Mouse (Mus musculus) right cerebral cortex, postnatal 4 days (tissue): ENCODE measurements at regions not wholly inside any gene's neighbourhood (a gene's known extent, or its start where the extent isn't known, plus 50 kb on each side); places are given as distances from the start of the nearest gene placed in this dataset.

Source experiments
- DNase-seq: peaks from one replicate; pipeline ENCODE4 v3.0.0-alpha.2; 2022

DNA sequence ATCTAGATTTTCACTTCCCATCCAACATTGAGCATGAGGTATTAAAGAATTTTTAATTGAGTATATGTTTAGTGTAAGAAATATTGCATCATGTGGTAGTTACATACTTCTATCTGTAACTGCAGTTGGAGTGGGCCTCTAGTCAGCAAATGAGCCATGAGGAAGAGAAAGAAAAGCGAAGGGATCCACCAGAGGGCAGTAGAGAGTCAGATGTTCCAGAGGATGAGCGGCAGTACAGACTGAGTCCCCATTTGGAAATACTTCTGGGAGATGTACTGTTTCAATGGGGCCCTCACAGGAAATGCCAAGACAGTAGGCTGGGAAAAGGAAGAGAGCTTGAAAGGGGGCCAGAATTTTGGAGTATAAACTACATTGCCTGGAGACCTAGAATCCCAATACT lies 221.2 kb downstream of the Myh15 start:
- peak; percentile 72 for DNase-seq

DNA sequence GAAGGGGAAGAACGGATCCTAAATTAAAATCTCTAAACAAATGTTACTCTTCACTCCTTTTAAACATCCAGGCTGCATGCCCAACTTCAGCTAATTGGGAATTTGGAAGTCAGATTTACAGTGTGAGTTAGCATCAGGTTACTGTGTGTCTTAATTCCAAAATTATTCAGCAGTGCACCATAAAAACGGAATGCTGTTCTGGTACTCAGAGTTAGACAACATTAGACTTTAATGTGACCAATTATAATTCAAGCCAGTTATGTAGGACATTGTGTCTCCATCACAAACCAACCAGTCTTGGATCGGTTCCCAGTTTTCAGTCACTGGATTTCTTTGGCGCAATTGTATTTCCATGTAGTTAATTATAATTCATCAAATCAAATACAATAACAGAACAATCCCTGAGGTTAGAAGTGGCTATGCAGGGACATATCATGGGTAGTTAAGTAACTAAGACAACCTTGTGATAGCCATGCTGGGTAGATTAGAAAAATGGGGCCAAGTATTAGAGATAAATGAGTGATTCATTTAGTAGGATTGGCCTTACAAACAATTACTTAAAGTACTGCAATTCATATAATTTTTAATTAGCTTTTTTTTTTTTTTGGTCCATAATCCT lies 230.9 kb downstream of the Myh15 start:
- DNase-seq = peak; percentile 9

DNA sequence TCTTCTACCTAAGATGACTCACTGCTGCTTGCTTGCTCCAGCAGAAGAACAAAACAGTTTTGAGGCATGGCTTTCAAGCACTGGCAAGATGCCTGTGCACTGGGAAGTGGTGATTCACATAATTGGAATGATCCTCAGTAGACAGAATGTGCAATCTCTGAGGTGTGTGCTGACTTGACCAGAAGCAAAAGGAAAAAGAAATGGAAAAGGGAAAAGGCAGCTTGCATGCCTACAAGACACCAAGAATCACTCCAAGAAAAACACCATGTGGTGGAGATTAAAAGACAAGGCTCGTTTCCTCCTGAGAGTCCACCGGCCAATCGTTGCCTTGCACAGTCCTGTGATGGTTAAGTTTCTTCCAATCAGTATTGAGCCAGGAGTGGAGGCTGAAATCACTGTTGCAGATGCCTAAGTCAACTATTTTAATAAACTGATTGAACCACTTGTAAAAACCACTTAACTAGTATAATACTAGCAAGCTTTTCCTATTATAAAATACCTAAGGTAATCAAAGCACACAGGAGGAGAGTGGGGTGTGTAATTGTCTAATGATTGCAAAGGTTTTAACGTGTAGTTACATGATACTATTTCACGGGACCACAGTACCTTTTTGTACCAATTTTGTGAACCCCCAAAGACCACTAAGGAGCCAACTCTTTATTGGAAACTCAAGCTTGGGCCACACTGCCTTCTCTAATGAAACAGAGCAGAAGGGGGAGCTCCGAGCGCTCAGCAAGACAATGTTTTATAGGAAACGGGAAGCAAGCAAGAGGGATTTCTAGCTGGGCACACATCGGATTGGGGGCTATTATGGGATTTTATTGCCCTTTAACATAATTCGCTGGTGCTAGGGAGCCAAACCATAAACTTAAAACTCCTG lies 232.2 kb downstream of the Myh15 start:
- peak; percentile 8 for DNase-seq

DNA sequence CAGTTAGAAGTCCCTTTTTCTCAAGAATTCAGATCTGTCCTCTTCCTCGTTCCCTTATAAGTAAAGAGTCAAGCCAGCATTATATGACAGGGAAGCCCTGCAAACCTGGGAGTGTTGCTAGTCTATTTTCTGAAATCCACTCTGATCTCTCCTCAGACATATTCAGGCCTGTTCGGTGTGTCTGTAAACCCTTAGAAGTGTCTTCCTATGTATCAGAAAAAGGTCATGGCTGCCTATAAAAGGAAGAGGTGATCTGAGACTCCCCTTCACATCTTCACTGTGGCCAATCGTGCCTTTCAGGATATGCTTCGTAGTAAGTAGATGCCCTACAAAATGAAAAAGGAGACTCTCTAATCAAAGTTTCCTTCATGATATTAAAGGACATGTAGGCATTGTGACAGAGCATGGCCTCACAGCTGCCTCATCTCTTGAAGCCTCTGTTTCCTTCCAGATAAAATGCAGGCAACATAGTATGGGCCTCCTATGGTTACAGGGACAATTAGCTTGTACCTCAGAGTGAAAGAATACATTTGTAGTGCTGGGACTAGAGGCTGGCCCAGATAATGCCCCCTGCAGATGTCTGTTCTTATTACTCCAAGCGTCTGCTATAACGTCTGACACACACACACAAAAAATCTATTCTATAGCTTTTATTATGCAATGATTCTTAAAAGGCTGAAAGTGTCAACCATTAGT lies 246.5 kb downstream of the Myh15 start:
- no peak for DNase-seq

DNA sequence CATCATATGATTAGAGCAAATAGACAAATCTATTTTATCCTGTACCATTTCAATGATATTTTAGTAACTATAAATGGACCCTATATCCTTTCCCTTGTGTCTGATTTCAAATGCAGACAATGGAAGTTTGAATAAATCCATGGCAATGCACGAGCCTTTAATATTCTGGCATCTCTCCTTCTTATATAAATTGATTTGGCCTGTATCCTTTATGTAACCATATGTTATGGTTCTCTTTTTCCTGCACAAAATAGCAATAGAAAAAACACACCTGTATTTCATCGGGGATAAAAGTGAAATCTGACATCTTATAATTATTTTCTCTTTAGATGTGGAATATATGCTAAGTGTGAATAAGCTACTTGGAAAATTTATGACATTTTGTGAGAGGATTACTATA lies 247.1 kb downstream of the Myh15 start:
- DNase-seq = no peak

DNA sequence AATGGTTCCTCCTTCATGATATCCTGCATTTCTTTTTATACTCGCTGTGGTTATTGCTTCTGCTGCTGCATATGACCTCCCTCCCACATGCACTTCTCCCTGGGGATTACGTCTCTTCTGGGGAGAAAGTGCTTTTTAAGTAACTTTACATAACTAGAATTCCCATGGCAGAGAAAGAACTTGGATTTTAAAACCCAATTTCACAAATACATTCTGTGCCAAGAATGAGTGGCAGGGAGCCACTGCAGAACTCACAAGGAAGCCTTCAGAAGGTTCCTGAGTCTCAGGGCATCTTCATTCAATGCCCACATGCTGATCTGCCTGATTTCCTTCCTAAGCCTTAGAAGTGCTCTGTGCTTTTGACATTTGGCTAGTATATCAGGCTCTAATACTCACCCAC lies 259.8 kb downstream of the Myh15 start:
- peak; percentile 22 for DNase-seq

DNA sequence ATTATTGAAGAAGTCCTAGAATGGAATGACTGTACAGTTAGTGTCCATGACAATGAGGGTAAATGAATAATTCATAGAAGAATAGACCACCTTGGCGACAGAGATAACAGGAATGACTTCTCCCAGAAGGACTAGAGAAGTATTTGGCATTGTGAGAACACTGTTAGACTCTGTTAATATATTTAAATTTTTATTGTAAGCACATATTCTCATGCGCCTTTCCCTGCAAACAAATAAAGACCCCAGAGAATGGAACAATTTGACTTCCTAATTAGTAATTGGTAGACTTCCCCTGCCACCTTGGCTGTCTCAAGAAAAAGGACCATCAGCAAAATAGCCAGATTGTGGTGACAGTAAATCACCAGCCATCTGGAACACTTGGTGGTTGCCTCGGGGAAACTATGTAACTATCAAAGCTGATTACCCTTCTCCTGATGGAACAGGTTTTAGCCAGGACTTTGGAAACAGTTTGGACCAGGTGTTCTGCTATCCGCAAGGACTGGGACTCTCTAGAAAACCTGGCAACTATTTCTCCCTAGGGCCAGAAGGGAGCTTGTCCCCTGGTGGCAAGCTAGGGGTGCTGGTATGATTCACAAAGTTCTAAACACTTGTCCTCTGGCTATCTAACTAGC lies 261.9 kb downstream of the Myh15 start:
- no peak for DNase-seq

DNA sequence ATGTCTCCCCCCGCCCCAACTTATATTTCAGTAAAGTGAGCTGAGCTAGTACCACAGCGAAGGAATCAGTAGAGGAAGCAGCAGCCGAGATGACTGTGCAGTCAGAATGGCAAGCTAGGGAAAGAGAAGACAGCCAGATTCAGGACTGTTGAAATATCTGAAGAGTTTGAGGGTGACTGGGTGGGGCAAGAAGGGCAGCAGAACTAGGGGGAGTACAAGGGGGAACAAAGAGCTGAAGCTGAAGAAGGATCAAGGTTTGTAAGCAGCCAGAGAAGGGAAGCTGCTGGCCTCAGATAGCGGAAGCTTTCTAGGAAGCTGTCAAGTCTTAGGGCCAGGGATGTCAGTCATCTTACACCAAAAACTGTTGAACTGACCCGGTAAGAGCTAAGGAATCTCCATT lies 262.5 kb downstream of the Myh15 start:
- no peak for DNase-seq

DNA sequence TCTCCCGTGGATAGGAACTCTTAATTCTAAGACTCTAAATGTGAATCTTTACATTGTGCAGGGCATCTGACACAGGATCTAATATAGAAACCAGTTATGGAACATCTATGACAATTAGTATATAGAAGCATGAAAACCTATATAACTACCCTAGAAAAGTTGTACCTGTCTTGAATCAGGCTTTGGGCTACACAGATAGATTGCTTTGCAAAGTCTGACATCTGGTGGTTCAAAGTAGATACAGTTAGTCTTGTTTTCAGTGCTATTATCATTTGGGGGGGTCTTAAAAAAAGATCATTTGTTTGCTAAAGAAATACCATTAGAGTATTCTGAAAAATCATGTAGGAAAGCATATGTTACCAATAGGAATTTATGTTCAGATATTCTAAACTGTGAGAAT lies 264.7 kb downstream of the Myh15 start:
- no peak for DNase-seq

DNA sequence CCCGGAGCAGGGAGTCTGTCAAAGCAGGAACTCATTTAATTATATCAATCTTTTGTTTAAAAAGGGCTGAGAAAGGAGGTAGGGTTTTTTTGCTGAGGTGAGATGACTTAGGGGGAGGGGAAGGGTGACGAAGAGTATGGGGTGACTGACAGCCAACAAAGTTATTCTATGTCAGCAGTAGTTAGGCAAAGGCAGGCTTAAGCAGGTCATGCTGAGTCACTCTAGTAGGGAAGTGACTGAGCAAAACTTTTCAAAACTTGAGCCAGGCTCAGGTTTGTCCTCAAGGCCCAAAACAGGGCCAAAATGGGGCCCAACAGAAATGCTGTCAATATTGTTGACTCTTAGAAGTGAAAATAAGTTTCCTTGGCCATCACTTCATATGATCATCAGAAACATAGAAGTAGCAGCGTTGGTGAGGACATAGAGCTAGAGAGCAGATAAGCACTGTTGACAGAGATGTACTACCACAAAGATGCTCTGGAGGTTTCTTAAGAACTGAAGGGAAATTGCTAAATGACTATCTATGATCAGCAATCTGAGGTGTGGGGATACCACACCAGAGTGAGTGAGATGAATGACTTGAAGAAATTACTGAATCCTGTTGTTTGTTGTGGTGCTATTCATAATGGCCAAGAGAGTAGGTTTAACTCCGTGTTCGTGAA lies 273.6 kb downstream of the Myh15 start:
- DNase-seq = no peak

DNA sequence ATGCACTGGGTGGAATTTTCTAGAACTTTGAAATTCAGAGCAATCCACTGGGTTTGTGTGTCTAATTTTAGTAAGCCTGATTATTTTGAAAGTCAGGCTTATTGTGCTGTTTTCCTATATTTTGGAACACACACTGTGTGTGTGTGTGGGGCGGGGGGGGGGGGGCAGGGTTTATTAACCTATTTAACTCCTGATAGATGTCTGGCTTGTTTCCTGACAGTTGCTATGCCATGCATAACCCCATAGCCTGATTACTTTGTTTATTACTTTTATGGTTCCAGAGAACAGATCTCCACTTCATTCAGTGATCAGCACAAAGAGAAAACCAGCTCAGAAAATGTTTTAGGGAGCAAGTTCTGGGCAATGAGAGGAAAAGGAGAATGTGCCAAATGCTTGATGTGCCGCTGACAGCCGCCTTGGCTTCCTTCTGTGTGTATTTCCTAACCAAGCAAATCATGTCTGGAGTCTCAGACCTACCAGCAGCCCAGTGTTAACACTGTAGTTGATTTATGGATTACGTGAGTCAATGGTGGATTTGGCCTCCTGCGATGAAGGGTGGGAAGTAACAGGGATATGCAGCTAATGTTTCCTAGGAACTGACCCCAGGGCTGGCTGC lies 274.9 kb downstream of the Myh15 start:
- DNase-seq = peak; percentile 9

DNA sequence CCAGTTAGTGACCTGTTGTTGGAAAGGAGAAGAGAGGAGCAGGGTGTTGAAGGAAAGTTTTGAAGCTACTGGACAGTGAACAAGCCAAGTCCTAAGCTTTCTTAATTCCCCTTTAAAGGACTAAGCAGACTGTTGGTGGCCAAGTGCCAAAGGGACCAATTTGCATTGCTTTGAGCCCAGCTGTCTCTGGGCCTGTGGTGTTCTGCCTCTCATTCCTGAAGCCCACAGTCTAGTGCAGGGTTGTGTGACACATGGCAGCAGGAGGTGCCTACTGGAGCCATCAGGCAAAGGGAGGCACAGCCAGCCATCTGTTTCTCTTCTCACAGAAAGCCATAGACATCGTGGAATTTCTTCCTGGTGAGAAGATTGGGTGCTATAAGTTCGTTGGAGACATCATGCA lies 278.6 kb downstream of the Myh15 start:
- peak; percentile 66 for DNase-seq

DNA sequence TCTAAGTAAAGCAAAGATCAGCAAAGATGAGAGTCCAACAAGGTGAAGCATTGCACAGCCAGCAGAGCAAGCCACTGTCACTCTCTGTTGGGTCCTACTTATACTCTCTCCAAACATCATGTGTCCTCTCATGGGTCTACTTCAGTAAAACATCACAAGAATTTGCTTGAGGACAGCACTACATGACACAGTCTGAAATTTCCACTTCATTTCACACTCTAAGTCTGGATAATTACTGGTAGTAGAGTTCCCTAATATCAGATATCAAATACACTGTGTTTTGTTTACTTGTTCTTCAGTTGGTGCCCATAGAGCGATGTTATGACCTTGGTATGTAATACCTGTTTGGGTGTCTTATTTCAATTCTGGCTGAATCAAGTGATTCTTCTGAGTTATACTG lies 280.7 kb downstream of the Myh15 start:
- no peak for DNase-seq

DNA sequence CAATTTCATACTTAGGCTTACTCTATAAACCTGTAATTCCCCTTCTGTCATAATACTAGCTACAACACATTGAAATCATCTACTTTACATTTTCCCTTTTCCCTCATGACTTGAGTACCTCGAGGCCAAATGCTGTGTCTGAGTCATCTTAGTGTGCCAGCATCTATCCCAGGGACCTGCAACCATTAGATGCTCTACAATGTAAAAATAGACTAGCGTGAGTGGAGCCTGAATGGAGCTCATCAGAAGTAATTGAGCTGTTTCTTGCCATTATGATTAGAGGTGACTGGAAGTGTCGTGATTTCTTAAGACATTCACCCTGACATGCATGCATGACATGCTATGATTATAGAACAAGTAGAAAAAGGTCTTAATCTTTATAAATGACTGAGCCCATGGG lies 301.1 kb downstream of the Myh15 start:
- no peak for DNase-seq

DNA sequence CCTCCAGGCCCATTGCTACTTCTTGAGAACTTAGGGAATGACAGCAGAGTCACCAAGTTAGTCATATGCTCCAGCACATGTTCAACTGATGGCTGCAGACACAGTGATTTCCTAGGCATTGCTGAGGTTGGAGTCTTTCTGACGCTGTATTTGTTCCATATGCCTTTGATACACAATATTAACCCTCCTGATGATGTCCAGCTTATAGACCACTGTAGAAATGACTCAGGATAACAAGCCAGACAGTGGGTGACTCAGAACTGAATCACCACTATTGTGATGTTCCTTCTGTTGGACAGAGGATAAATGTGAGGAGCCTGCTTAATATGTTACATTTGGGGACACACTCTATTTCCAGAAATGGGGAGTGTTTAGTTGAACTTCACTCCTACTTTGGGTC lies 304.4 kb downstream of the Myh15 start:
- no peak for DNase-seq

DNA sequence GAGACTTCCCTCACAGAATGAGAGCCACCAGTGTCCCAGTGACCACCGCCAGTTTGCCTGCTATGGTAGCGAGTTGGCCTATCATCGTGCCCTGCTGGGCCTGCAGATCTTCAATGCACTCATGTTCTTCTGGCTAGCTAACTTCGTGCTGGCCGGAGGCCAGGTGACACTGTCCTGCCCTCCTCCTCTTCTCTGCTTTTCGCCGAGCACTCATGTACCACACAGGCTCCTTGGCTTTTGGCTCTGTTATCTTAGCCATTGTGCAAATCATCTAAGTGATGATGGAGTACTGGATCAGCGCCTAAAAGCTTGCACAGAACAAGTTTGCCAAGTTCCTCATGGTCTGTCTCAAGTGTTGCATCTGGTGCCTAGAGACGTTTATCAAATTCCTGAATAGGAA lies 312.2 kb downstream of the Myh15 start:
- DNase-seq = no peak

DNA sequence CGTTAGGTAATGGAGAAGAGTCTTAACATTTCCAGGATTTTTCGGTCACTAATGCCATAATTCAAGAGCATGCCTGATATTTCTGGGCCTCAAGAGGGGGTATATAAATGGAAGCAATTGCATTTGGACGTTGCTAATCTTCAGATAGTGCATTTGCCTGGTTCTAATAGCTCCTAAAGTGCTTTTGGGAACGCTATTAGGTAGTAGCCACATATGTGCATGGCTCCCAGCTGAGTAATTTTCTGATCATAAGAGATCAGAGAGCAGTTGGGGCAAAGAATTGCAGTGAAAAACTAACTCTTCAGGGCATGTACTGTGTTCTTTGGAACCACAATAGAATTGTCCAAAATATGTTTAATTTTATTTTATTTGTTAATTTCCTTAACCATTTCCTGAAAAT lies 317.8 kb downstream of the Myh15 start:
- DNase-seq = no peak

DNA sequence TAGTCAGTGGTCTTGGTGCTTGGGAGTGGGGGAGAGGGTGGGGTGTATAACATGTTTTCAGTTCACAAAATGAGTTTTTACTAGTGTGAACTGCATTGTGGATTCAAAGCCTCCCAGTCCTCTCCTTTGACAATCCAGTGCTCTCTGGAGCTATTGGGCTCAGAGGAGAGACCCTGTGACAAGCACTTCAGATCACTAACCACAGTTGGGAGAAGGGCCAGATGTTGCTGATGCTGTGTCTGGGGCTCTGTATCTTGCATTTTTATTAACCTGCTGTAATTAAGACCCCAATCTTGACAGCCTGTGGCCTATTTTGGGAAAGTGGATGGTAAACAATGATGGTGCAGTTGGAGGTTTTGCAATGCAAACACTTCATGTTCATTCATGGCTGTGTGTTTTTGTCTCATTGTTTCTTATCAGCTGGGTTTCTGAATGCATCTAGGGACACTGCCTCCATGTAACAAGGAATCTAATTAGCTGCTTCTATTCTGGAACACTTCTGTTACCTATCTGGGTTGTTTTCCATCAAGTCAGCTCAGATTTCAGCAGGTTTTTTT lies 320.0 kb upstream of the Ift57 start:
- DNase-seq = no peak

DNA sequence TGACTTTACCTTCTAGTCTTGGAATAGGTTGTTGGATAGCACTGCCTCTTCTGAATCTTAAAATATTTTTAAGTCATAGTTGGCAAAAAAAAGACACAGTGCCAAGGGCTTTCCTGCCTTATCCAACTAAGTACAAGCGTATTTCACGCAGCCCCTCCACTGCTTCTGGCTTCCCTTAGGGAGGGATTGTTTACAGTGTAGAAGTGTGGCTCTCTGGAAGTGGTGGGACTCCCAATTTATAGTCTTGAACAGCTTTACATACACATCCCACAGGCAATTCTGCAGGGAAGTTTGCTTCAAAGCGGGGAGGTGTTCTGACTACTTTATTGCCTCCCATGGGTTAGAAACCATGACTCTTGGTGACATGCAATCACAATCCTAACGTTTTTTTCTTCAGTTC lies 310.9 kb upstream of the Ift57 start:
- no peak for DNase-seq

DNA sequence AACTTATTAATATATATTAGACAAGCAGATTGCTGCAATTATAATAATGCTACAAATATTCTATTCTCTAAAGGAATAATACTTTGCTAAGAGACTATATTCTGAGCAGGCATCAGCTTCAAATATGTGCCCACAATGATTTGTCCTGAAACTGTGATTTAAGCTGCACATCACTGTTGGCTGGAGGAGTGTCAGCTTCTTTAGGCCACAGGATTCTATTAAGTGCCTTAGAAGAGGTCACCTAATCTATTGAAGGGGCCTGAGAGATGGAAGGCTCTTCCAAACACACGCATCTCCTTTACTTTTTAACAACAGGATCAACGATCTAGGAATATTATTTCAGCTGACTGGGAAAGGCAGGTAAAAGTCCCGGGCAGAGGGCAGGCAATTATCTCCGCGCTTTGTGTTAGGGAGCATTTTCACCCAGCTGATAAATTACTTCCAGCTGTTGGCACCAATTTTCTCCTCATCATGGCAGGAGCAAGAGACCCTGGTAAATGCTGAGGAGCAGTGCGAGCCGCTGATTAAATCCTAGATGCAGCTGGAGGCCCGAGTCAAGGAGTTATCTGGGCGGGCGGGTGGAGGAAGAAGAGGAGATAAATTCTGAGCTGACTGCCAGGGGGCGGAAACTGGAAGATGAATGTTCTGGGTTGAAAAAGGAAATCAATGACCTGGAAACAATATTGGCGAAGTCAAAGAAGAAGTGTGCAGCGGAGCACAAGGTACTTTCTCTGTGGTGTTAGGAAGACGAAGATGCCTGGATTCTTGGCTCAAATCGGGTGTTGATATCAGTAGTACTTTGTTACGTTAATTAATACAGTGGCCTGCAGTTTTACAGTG lies 290.9 kb upstream of the Ift57 start:
- DNase-seq = no peak

DNA sequence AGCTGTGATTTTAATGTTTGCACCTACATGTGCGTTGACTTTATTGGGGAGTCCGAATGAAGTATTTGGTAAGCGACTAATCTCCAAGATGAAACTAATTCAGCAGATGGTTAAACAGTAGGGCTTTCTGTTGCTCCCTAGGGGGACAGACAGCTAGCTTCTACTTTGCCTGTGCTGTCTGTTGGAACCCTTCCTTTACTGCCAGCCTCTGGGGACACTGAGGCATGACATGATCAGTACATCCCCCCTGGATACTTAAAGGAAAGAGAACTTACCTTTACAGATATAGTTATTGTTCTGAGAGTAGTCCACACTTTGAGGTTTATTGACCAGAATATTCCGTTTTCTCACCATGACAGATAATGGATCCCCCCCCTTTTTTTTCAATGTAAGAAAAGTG lies 289.8 kb upstream of the Ift57 start:
- DNase-seq = no peak
